Mouse (Mus musculus): ENCODE measurements around the gene Elobl.

The Elobl gene

DNA sequence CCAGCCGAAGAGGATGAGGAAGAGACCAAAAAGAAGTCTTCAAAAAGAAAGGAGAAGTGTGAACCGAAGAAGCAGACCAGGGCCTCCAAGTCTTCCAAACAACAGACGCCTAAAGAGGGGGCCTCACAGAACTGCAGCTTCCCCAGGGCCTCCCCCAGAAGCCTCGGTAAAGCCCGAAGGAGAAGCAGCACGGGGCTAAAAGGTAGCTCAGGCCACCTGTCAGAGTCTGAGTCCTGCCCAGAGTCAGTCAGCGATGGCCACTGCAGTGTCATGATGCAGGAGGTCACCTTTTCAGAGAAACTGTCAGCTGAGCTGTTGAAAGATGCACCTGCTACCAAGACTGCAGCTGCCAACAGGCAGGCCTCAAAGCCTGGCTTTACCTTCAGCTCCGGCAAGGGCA lies 14.6 kb upstream of the Elobl start:
- no peak for DNase-seq

GRCm38 (mm10) chr11:88977188-88977587 lies 10.5 kb upstream of the Elobl start:
- no peak for DNase-seq

DNA sequence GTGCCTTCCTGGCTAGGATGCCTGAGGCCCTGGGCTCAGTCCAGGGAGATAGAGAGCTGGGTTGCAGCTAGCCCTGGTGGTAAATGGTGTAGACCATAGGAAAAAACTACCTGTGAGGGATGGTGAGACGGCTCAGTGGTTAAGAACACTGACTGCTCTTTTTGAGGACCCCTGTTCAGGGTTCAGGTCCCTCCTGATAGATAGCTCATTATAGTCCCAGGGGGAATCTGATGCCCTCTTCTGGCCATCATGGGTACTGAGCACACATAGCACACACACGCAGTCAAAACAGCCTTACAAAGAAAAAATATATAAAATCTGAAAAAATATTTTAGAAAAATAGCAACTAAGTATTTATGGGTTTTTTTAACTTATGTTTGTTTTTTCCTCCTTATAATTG lies 9.6 kb upstream of the Elobl start:
- DNase-seq: no peak

- DNase-seq: peak; percentile 95
These were observed 7.3 kb upstream of the Elobl start for GRCm38 (mm10) chr11:88973776-88974701.

GRCm38 (mm10) chr11:88970202-88970732 lies 3.5 kb upstream of the Elobl start, which contains the start of gene Coil:
Coil (plus strand) TSS chr11:88970252.
- no peak for DNase-seq

GRCm38 (mm10) chr11:88958851-88959250 lies 7.9 kb downstream of the Elobl start:
- no peak for DNase-seq

- DNase-seq: peak; percentile 97 to 98
These were observed 11.3 kb downstream of the Elobl start, which contains the start of gene Scpep1 for GRCm38 (mm10) chr11:88955217-88955969. Scpep1 (minus strand) TSS chr11:88955465.

GRCm38 (mm10) chr11:88954803-88955202 lies 11.9 kb downstream of the Elobl start:
- DNase-seq: peak in 1 of 2 experiments; percentile 16

GRCm38 (mm10) chr11:88953582-88953981 lies 13.1 kb downstream of the Elobl start:
- no peak for DNase-seq

DNA sequence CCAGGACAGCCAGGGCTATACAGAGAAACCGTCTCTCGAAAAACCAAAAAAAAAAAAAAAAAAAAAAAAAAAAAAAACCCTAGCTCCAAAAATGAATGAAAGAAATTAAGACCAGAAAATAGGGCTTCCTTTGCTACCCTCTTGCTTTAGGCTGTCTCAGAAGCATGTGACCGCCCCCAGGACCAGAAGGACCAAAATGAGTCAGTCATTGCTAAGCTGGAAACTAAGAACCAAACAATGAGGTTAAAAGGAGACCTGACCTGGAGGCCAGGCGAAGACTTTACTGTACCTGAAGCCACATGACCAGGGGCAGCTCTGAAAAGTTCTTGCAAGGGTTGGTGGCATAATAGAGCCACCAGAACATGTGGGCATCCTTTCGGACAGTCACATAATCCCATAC lies 14.6 kb downstream of the Elobl start:
- DNase-seq: no peak

GRCm38 (mm10) chr11:88951576-88951975 lies 15.2 kb downstream of the Elobl start:
- DNase-seq: no peak

DNA sequence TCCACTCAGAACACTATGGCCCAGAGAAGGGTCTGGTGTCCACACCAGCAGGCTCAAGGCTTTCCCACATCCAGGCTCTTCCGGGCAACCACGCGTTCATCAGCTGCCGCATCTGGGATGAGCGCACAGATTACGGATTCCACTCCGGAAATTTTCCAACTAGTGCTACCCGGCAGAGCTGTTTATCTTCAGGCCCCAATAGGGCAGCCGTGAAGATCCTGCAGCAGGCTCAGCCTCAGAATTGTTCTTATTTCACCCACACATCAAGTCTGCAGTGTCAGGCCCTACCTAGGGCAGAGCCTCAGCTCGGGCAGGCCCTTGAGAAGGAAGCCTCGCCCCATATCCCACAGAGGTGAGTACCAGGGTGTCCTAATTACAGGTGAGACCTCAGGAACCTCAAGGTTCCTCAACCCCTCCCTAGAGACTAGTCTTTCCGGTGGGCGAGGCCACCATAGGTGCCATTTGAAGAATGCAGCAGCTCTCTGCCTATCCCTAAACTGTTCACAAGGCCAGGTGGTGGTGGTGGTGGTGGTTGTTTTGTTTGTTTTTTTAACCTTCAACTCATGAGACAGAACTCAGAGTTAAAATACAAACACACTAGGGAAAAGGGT lies 16.0 kb downstream of the Elobl start:
- DNase-seq: no peak

- no peak for DNase-seq
These were observed 16.7 kb downstream of the Elobl start for GRCm38 (mm10) chr11:88949802-88950639.

DNA sequence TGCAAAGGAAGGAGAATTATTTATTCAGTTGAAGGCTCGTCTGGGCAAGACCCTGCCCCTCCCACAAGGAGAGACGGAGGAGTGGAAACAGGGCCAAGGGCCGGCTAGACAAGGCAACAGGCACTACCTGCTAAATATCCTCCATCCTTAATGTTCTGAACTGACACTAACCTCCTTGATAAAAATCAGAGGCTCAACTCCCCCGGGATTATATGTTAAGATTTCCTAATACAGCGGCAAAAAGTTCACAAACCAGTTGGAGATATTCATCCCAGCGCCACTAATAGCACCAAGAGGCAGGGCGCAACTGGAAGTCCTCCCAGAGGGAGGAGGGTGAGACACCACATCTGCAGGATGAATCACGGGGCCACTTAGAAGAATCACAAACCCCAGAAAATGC lies 17.8 kb downstream of the Elobl start:
- DNase-seq: no peak

GRCm38 (mm10) chr11:88945971-88946585 lies 20.7 kb downstream of the Elobl start:
- no peak for DNase-seq

DNA sequence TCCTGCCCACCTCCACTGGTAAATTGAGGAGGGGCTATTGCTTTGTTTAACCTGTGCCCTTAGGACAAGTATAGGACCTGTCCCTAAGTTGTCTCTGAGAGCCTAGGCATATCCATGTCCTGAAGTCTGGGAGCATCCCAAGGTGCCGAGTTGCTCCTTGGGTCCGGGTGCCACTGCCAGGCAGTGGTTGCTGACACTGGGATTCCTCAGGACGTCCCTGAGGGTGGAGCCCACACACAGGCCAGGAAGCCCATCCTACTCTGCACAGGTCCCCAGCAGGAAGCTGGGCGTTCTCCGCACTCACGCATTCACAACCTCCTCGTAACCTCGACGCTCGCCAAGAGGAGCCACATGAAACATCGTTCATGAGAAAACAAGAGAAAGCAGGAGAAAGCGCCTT lies 25.2 kb downstream of the Elobl start:
- DNase-seq: no peak

DNA sequence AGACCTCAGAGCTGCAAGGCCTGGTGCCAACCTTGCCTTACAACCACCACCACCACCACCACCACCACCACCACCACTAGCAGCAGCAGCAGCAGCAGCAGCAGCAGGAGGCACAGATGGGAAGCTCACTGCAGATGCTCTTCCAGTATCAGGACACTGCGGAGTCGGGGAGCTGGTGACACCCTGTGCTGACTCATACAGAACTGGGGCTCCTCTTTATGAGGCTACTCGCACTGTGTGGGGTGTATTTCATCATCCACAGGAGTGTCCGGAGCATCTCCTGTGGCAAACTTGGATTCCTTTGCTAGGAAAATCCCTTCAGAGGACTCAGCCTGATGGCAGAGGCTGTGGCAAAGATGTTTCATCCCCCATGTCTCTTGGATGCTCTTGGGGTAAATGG lies 27.1 kb downstream of the Elobl start:
- no peak for DNase-seq

- DNase-seq: no peak
These were observed 28.0 kb downstream of the Elobl start for GRCm38 (mm10) chr11:88938770-88939169.

- no peak for DNase-seq
These were observed 28.8 kb downstream of the Elobl start for GRCm38 (mm10) chr11:88937886-88938285.

- DNase-seq: no peak
These were observed 32.4 kb downstream of the Elobl start for GRCm38 (mm10) chr11:88934089-88935000.

DNA sequence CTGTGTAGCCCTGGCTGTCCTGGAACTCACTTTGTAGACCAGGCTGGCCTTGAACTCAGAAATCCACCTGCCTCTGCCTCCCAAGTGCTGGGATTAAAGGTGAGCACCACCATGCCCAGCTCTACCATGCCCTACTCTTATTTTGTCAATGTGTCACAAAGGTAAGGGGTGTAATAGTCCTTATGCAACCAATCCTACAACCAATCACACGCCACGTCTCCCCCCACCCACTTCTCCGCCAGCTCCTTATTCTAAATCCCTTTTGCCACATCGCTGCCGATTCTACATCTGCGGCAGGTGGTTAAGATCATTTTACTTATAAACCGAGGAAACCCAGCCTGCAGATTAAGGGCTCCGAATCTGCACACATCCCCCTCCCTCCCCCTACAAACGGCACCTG lies 33.7 kb downstream of the Elobl start:
- no peak for DNase-seq
